Mouse (Mus musculus): ENCODE measurements around the gene Gm17482. TPM values are rescaled to one million over a fixed set of nuclear protein-coding genes. Genes with fewer than 3 reads are reported as not detected.
"Not testable (repeated sequence)": the region's sequence is repeated elsewhere in the genome, so short reads cannot be mapped to it uniquely, and the experiment has no call there.

Gene Gm17482
- polyA plus RNA-seq, 1 experiment: not detected

GRCm38 (mm10) chr6:115231836-115232235 is 4.7 kb downstream of the Gm17482 start:
- no peaks in the 10 kb centered on the region for H3K4me1 ChIP-seq (ENCODE audit: control insufficient read depth, insufficient read depth, insufficient read length)
- no peak overlapping the region for H3K4me3 ChIP-seq (ENCODE audit: extremely low read depth, insufficient read depth, insufficient read length)
- H3K36me3 ChIP-seq (ENCODE audit: control insufficient read depth, insufficient read depth, low read length): no peaks in the 10 kb centered on the region
- DNase-seq (ENCODE audit: low read depth in 1 of 2, low spot score in 2 of 2): no peak
- no peak for TF ChIP-seq POLR2A (IDR thresholded peaks at IDR 0.05; ENCODE audit: low read depth, low read length)
- no peak for TF ChIP-seq CTCF (IDR thresholded peaks at IDR 0.05; ENCODE audit: extremely low read depth, insufficient read depth, insufficient read length, insufficient replicate concordance)
- 38% methylated on average over 4 of the region's 4 CpGs for WGBS
- H3K27ac ChIP-seq (ENCODE audit: insufficient read depth, low read length): no peak overlapping the region
- no peaks in the 10 kb centered on the region for H3K27me3 ChIP-seq (ENCODE audit: control insufficient read depth, insufficient read depth, low read length)

- 71% methylated on average over 1 of the region's 1 CpGs for WGBS
- TF ChIP-seq CTCF (IDR thresholded peaks at IDR 0.05; ENCODE audit: extremely low read depth, insufficient read depth, insufficient read length, insufficient replicate concordance) (no peak), POLR2A (IDR thresholded peaks at IDR 0.05; ENCODE audit: low read depth, low read length) (no peak)
- H3K36me3 ChIP-seq (ENCODE audit: control insufficient read depth, insufficient read depth, low read length): no peaks in the 10 kb centered on the region
- H3K27ac ChIP-seq (ENCODE audit: insufficient read depth, low read length): no peak overlapping the region
- H3K4me3 ChIP-seq (ENCODE audit: extremely low read depth, insufficient read depth, insufficient read length): no peak overlapping the region
- H3K27me3 ChIP-seq (ENCODE audit: control insufficient read depth, insufficient read depth, low read length): no peaks in the 10 kb centered on the region
- H3K4me1 ChIP-seq (ENCODE audit: control insufficient read depth, insufficient read depth, insufficient read length): no peaks in the 10 kb centered on the region
- no peak for DNase-seq (ENCODE audit: low read depth in 1 of 2, low spot score in 2 of 2)
These were observed 5.4 kb downstream of the Gm17482 start for GRCm38 (mm10) chr6:115232562-115232961.

- H3K27ac ChIP-seq (ENCODE audit: insufficient read depth, low read length): no peak overlapping the region
- TF ChIP-seq POLR2A (IDR thresholded peaks at IDR 0.05; ENCODE audit: low read depth, low read length): no peak
- no peak for TF ChIP-seq CTCF (IDR thresholded peaks at IDR 0.05; ENCODE audit: extremely low read depth, insufficient read depth, insufficient read length, insufficient replicate concordance)
- WGBS: 84% methylated on average over 9 of the region's 9 CpGs
- DNase-seq (ENCODE audit: low read depth in 1 of 2, low spot score in 2 of 2): no peak
- no peak overlapping the region for H3K4me3 ChIP-seq (ENCODE audit: extremely low read depth, insufficient read depth, insufficient read length)
- no peaks in the 10 kb centered on the region for H3K36me3 ChIP-seq (ENCODE audit: control insufficient read depth, insufficient read depth, low read length)
- H3K4me1 ChIP-seq (ENCODE audit: control insufficient read depth, insufficient read depth, insufficient read length): no peaks in the 10 kb centered on the region
- no peaks in the 10 kb centered on the region for H3K27me3 ChIP-seq (ENCODE audit: control insufficient read depth, insufficient read depth, low read length)
These were observed 11.2 kb downstream of the Gm17482 start for GRCm38 (mm10) chr6:115238031-115239027.

- no peak overlapping the region for H3K4me3 ChIP-seq (ENCODE audit: extremely low read depth, insufficient read depth, insufficient read length)
- no peaks in the 10 kb centered on the region for H3K36me3 ChIP-seq (ENCODE audit: control insufficient read depth, insufficient read depth, low read length)
- H3K27ac ChIP-seq (ENCODE audit: insufficient read depth, low read length): no peak overlapping the region
- no peaks in the 10 kb centered on the region for H3K4me1 ChIP-seq (ENCODE audit: control insufficient read depth, insufficient read depth, insufficient read length)
- H3K27me3 ChIP-seq (ENCODE audit: control insufficient read depth, insufficient read depth, low read length): no peaks in the 10 kb centered on the region
- no peak for TF ChIP-seq CTCF (IDR thresholded peaks at IDR 0.05; ENCODE audit: extremely low read depth, insufficient read depth, insufficient read length, insufficient replicate concordance)
- no peak for TF ChIP-seq POLR2A (IDR thresholded peaks at IDR 0.05; ENCODE audit: low read depth, low read length)
- no peak for DNase-seq (ENCODE audit: low read depth in 1 of 2, low spot score in 2 of 2)
- 91% methylated on average over 7 of the region's 7 CpGs for WGBS
These were observed 12.2 kb downstream of the Gm17482 start for GRCm38 (mm10) chr6:115239335-115239734.

- H3K4me1 ChIP-seq (ENCODE audit: control insufficient read depth, insufficient read depth, insufficient read length); H3K36me3 ChIP-seq (ENCODE audit: control insufficient read depth, insufficient read depth, low read length); H3K27me3 ChIP-seq (ENCODE audit: control insufficient read depth, insufficient read depth, low read length); DNase-seq (ENCODE audit: low read depth in 1 of 2, low spot score in 2 of 2); H3K4me3 ChIP-seq (ENCODE audit: extremely low read depth, insufficient read depth, insufficient read length); H3K27ac ChIP-seq (ENCODE audit: insufficient read depth, low read length): not testable (repeated sequence)
- 30% methylated on average over 2 of the region's 2 CpGs for WGBS
These were observed 13.3 kb downstream of the Gm17482 start for GRCm38 (mm10) chr6:115240431-115240830.

- H3K4me3 ChIP-seq (ENCODE audit: extremely low read depth, insufficient read depth, insufficient read length): no peak overlapping the region
- H3K36me3 ChIP-seq (ENCODE audit: control insufficient read depth, insufficient read depth, low read length): no peaks in the 10 kb centered on the region
- TF ChIP-seq POLR2A (IDR thresholded peaks at IDR 0.05; ENCODE audit: low read depth, low read length): no peak
- 88% methylated on average over 3 of the region's 3 CpGs for WGBS
- H3K4me1 ChIP-seq (ENCODE audit: control insufficient read depth, insufficient read depth, insufficient read length): no peaks in the 10 kb centered on the region
- H3K27ac ChIP-seq (ENCODE audit: insufficient read depth, low read length): no peak overlapping the region
- no peaks in the 10 kb centered on the region for H3K27me3 ChIP-seq (ENCODE audit: control insufficient read depth, insufficient read depth, low read length)
- no peak for DNase-seq (ENCODE audit: low read depth in 1 of 2, low spot score in 2 of 2)
These were observed 14.1 kb downstream of the Gm17482 start for GRCm38 (mm10) chr6:115241131-115241699.

- no peak for TF ChIP-seq CTCF (IDR thresholded peaks at IDR 0.05; ENCODE audit: extremely low read depth, insufficient read depth, insufficient read length, insufficient replicate concordance)
- Histone ChIP-seq H3K4me1 (ENCODE audit: control insufficient read depth, insufficient read depth, insufficient read length) (no peaks in the 10 kb centered on the region), H3K4me3 (ENCODE audit: extremely low read depth, insufficient read depth, insufficient read length) (no peak overlapping the region), H3K27ac (ENCODE audit: insufficient read depth, low read length) (no peak overlapping the region), H3K27me3 (ENCODE audit: control insufficient read depth, insufficient read depth, low read length) (no peaks in the 10 kb centered on the region), H3K36me3 (ENCODE audit: control insufficient read depth, insufficient read depth, low read length) (no peaks in the 10 kb centered on the region)
- 90% methylated on average over 3 of the region's 3 CpGs for WGBS
- no peak for DNase-seq (ENCODE audit: low read depth in 1 of 2, low spot score in 2 of 2)
These were observed 14.8 kb downstream of the Gm17482 start for GRCm38 (mm10) chr6:115241939-115242338.

Measured in spleen, adult 2 months (tissue).